Mouse (Mus musculus): Measurements from ENCODE around the gene Uck1. TPM values are rescaled to one million over a fixed set of nuclear protein-coding genes. Genes with fewer than 3 reads are reported as not detected.
A peak's percentile ranks its signal among the peaks of the same experiment; 100 is the strongest.

The Uck1 gene
- polyA plus RNA-seq, 1 experiment from 2014 or later: 53.4 TPM

- Histone ChIP-seq H3K4me3 (replicated peaks; ENCODE audit: low read length) (no peak overlapping the region), H3K36me3 (ENCODE audit: control insufficient read depth, insufficient read depth, low read length) (0 out of 2 replicates have a peak, but pooled peaks cover 21% of the 10 kb centered on the region), H3K4me1 (ENCODE audit: control insufficient read depth, insufficient read depth, low read length) (peaks cover 11% of the 10 kb centered on the region; the same call in 1 of the 2 replicates), H3K27ac (ENCODE audit: low read length) (peak overlapping the region; percentile 40; the same call in 1 of the 2 replicates), H3K27me3 (ENCODE audit: control insufficient read depth, insufficient read depth, low read length) (no peaks in the 10 kb centered on the region), H3K9me3 (replicated peaks; ENCODE audit: control insufficient read depth, low read length) (no peaks in the 10 kb centered on the region), H3K4me2 (ENCODE audit: low read depth, low read length) (no peak overlapping the region), H3K9ac (ENCODE audit: low read length) (no peak overlapping the region)
- no peak; the same call in 1 of the 2 replicates for ATAC-seq (ENCODE audit: insufficient read depth, low FRiP score)
- 62% methylated on average over 12 of the region's 12 CpGs for WGBS
These were observed 8.0 kb downstream of the Uck1 start for GRCm38 (mm10) chr2:32251791-32252527.

- Histone ChIP-seq H3K9me3 (replicated peaks; ENCODE audit: control insufficient read depth, low read length) (no peaks in the 10 kb centered on the region), H3K9ac (ENCODE audit: low read length) (no peak overlapping the region), H3K27ac (ENCODE audit: low read length) (no peak overlapping the region), H3K36me3 (ENCODE audit: control insufficient read depth, insufficient read depth, low read length) (0 out of 2 replicates have a peak, but pooled peaks cover 21% of the 10 kb centered on the region), H3K27me3 (ENCODE audit: control insufficient read depth, insufficient read depth, low read length) (no peaks in the 10 kb centered on the region), H3K4me1 (ENCODE audit: control insufficient read depth, insufficient read depth, low read length) (peaks cover 10% of the 10 kb centered on the region; the same call in 1 of the 2 replicates), H3K4me2 (ENCODE audit: low read depth, low read length) (no peak overlapping the region), H3K4me3 (replicated peaks; ENCODE audit: low read length) (no peak overlapping the region)
- WGBS: 73% methylated on average over 10 of the region's 10 CpGs
- no peak for ATAC-seq (ENCODE audit: insufficient read depth, low FRiP score)
These were observed 11.3 kb downstream of the Uck1 start for GRCm38 (mm10) chr2:32248377-32249361.

- H3K4me1 ChIP-seq (ENCODE audit: control insufficient read depth, insufficient read depth, low read length): no peaks in the 10 kb centered on the region
- WGBS: 85% methylated on average over 4 of the region's 4 CpGs
- no peaks in the 10 kb centered on the region for H3K27me3 ChIP-seq (ENCODE audit: control insufficient read depth, insufficient read depth, low read length)
- no peak overlapping the region for H3K4me3 ChIP-seq (replicated peaks; ENCODE audit: low read length)
- ATAC-seq (ENCODE audit: insufficient read depth, low FRiP score): no peak
- H3K9ac ChIP-seq (ENCODE audit: low read length): no peak overlapping the region; the same call in 1 of the 2 replicates
- H3K27ac ChIP-seq (ENCODE audit: low read length): no peak overlapping the region
- no peak overlapping the region for H3K4me2 ChIP-seq (ENCODE audit: low read depth, low read length)
- 0 out of 2 replicates have a peak, but pooled peaks cover 16% of the 10 kb centered on the region for H3K36me3 ChIP-seq (ENCODE audit: control insufficient read depth, insufficient read depth, low read length)
- no peaks in the 10 kb centered on the region for H3K9me3 ChIP-seq (replicated peaks; ENCODE audit: control insufficient read depth, low read length)
These were observed 13.2 kb downstream of the Uck1 start for GRCm38 (mm10) chr2:32246741-32247140.

GRCm38 (mm10) chr2:32242986-32243385, 17.0 kb downstream of the Uck1 start:
- ATAC-seq (ENCODE audit: insufficient read depth, low FRiP score): no peak
- 0 out of 2 replicates have a peak, but pooled peaks cover 4% of the 10 kb centered on the region for H3K36me3 ChIP-seq (ENCODE audit: control insufficient read depth, insufficient read depth, low read length)
- H3K9ac ChIP-seq (ENCODE audit: low read length): no peak overlapping the region
- no peaks in the 10 kb centered on the region for H3K27me3 ChIP-seq (ENCODE audit: control insufficient read depth, insufficient read depth, low read length)
- H3K4me2 ChIP-seq (ENCODE audit: low read depth, low read length): no peak overlapping the region
- no peak overlapping the region for H3K4me3 ChIP-seq (replicated peaks; ENCODE audit: low read length)
- no peaks in the 10 kb centered on the region for H3K9me3 ChIP-seq (replicated peaks; ENCODE audit: control insufficient read depth, low read length)
- H3K27ac ChIP-seq (ENCODE audit: low read length): no peak overlapping the region
- WGBS: 81% methylated on average over 4 of the region's 4 CpGs
- no peaks in the 10 kb centered on the region for H3K4me1 ChIP-seq (ENCODE audit: control insufficient read depth, insufficient read depth, low read length)

GRCm38 (mm10) chr2:32240591-32240990, 19.4 kb downstream of the Uck1 start:
- Histone ChIP-seq H3K27ac (ENCODE audit: low read length) (no peak overlapping the region), H3K27me3 (ENCODE audit: control insufficient read depth, insufficient read depth, low read length) (no peaks in the 10 kb centered on the region), H3K9ac (ENCODE audit: low read length) (no peak overlapping the region), H3K4me2 (ENCODE audit: low read depth, low read length) (no peak overlapping the region), H3K4me1 (ENCODE audit: control insufficient read depth, insufficient read depth, low read length) (peaks cover 3% of the 10 kb centered on the region; the same call in 1 of the 2 replicates), H3K4me3 (replicated peaks; ENCODE audit: low read length) (no peak overlapping the region), H3K36me3 (ENCODE audit: control insufficient read depth, insufficient read depth, low read length) (no peaks in the 10 kb centered on the region), H3K9me3 (replicated peaks; ENCODE audit: control insufficient read depth, low read length) (no peaks in the 10 kb centered on the region)
- ATAC-seq (ENCODE audit: insufficient read depth, low FRiP score): no peak
- 87% methylated on average over 5 of the region's 5 CpGs for WGBS

GRCm38 (mm10) chr2:32238708-32239435, 21.1 kb downstream of the Uck1 start:
- 91% methylated on average over 9 of the region's 9 CpGs for WGBS
- Histone ChIP-seq H3K9me3 (replicated peaks; ENCODE audit: control insufficient read depth, low read length) (no peaks in the 10 kb centered on the region), H3K4me2 (ENCODE audit: low read depth, low read length) (no peak overlapping the region), H3K27ac (ENCODE audit: low read length) (no peak overlapping the region), H3K9ac (ENCODE audit: low read length) (no peak overlapping the region), H3K36me3 (ENCODE audit: control insufficient read depth, insufficient read depth, low read length) (no peaks in the 10 kb centered on the region), H3K4me1 (ENCODE audit: control insufficient read depth, insufficient read depth, low read length) (peaks cover 12% of the 10 kb centered on the region), H3K4me3 (replicated peaks; ENCODE audit: low read length) (no peak overlapping the region), H3K27me3 (ENCODE audit: control insufficient read depth, insufficient read depth, low read length) (no peaks in the 10 kb centered on the region)
- no peak for ATAC-seq (ENCODE audit: insufficient read depth, low FRiP score)

GRCm38 (mm10) chr2:32237571-32237970, 22.4 kb downstream of the Uck1 start:
- no peak for ATAC-seq (ENCODE audit: insufficient read depth, low FRiP score)
- peak overlapping the region; percentile 73 for H3K4me3 ChIP-seq (replicated peaks; ENCODE audit: low read length)
- no peaks in the 10 kb centered on the region for H3K27me3 ChIP-seq (ENCODE audit: control insufficient read depth, insufficient read depth, low read length)
- H3K27ac ChIP-seq (ENCODE audit: low read length): peak overlapping the region; percentile 82; the same call in 1 of the 2 replicates
- peak overlapping the region; percentile 83 for H3K9ac ChIP-seq (ENCODE audit: low read length)
- no peaks in the 10 kb centered on the region for H3K9me3 ChIP-seq (replicated peaks; ENCODE audit: control insufficient read depth, low read length)
- peaks cover 5% of the 10 kb centered on the region; the same call in 1 of the 2 replicates for H3K36me3 ChIP-seq (ENCODE audit: control insufficient read depth, insufficient read depth, low read length)
- peaks cover 12% of the 10 kb centered on the region for H3K4me1 ChIP-seq (ENCODE audit: control insufficient read depth, insufficient read depth, low read length)
- H3K4me2 ChIP-seq (ENCODE audit: low read depth, low read length): peak overlapping the region; percentile 92
- WGBS: 34% methylated on average over 4 of the region's 4 CpGs

- Histone ChIP-seq H3K4me3 (replicated peaks; ENCODE audit: low read length) (peak overlapping the region; percentile 73), H3K4me1 (ENCODE audit: control insufficient read depth, insufficient read depth, low read length) (peaks cover 12% of the 10 kb centered on the region), H3K4me2 (ENCODE audit: low read depth, low read length) (peak overlapping the region; percentile 92), H3K36me3 (ENCODE audit: control insufficient read depth, insufficient read depth, low read length) (peaks cover 11% of the 10 kb centered on the region), H3K27ac (ENCODE audit: low read length) (peak overlapping the region; percentile 82), H3K9ac (ENCODE audit: low read length) (peak overlapping the region; percentile 83), H3K27me3 (ENCODE audit: control insufficient read depth, insufficient read depth, low read length) (no peaks in the 10 kb centered on the region), H3K9me3 (replicated peaks; ENCODE audit: control insufficient read depth, low read length) (no peaks in the 10 kb centered on the region)
- ATAC-seq (ENCODE audit: insufficient read depth, low FRiP score): peak; percentile 48; the same call in 1 of the 2 replicates
- under 1% methylated on average over 20 of the region's 20 CpGs for WGBS
These were observed 23.0 kb downstream of the Uck1 start for GRCm38 (mm10) chr2:32236760-32237487.
